Mouse (Mus musculus) hindbrain, embryonic 16.5 days (tissue): Measurements from ENCODE around the gene Zpbp2. TPM values are rescaled to one million over a fixed set of nuclear protein-coding genes. Genes with fewer than 3 reads are reported as not detected.

ENCODE experiments used
- ATAC-seq: fragments of 200-750 bp; cut with Nextera tagmentation; 2 replicates; pipeline ENCODE4 v1.8.0; 2017; ENCODE audit warnings: moderate TSS enrichment, moderate library complexity
- H3K27ac ChIP-seq: fragments of 300-500 bp; sonication (generic); 2 replicates; pipeline ENCODE4 v1.5.1; 2014; ENCODE audit warnings: low read depth, mild to moderate bottlenecking, control low read depth, low read length, moderate library complexity
- H3K27me3 ChIP-seq: fragments of 300-500 bp; sonication (generic); replicated peaks from 2 replicates; pipeline ENCODE4 v1.6.1; 2014; ENCODE audit warnings: low read length; ENCODE audit not compliant: control insufficient read depth, insufficient read depth
- H3K36me3 ChIP-seq: fragments of 300-500 bp; sonication (generic); 2 replicates; pipeline ENCODE4 v1.6.1; 2014; ENCODE audit warnings: mild to moderate bottlenecking, low read length, moderate library complexity, mixed read lengths; ENCODE audit not compliant: control insufficient read depth, insufficient read depth
- H3K4me1 ChIP-seq: fragments of 300-500 bp; sonication (generic); 2 replicates; pipeline ENCODE4 v1.6.1; 2014; ENCODE audit warnings: low read depth, low read length; ENCODE audit not compliant: control insufficient read depth, insufficient read depth
- H3K4me2 ChIP-seq: fragments of 300-500 bp; sonication (generic); 2 replicates; pipeline ENCODE4 v1.6.1; 2014; ENCODE audit warnings: mild to moderate bottlenecking, low read length, control low read depth, moderate library complexity
- H3K4me3 ChIP-seq: fragments of 300-500 bp; sonication (generic); 2 replicates; pipeline ENCODE4 v1.5.1; 2014; ENCODE audit warnings: mild to moderate bottlenecking, low read length, control low read depth, moderate library complexity
- H3K9ac ChIP-seq: fragments of 300-500 bp; sonication (generic); 2 replicates; pipeline ENCODE4 v1.6.1; 2014; ENCODE audit warnings: low read depth, mild to moderate bottlenecking, control low read depth, low read length, moderate library complexity
- H3K9me3 ChIP-seq: fragments of 300-500 bp; sonication (generic); 2 replicates; pipeline ENCODE4 v1.6.1; 2014; ENCODE audit warnings: mild to moderate bottlenecking, low read length, moderate library complexity; ENCODE audit not compliant: control insufficient read depth
- WGBS: fragments of 180-500 bp; shearing (Covaris S2); extraction: QIAGEN DNeasy Blood & Tissue Kit; methylation state at CpG from one replicate; pipeline ENCODE4 v1.1.7; 2014; 5-methylcytosine and 5-hydroxymethylcytosine counted together
- polyA plus RNA-seq: library from polyadenylated mRNA; unstranded; fragments of >200 nt; fragmentation: Nextera tagmentation; extraction: Ambion mirVana; gene quantifications from 2 replicates; pipeline ENCODE4 v1.2.1, GENCODE M21; 2015

Gene Zpbp2
- 0.11 and 0.15 TPM in 2 replicates for polyA plus RNA-seq

DNA sequence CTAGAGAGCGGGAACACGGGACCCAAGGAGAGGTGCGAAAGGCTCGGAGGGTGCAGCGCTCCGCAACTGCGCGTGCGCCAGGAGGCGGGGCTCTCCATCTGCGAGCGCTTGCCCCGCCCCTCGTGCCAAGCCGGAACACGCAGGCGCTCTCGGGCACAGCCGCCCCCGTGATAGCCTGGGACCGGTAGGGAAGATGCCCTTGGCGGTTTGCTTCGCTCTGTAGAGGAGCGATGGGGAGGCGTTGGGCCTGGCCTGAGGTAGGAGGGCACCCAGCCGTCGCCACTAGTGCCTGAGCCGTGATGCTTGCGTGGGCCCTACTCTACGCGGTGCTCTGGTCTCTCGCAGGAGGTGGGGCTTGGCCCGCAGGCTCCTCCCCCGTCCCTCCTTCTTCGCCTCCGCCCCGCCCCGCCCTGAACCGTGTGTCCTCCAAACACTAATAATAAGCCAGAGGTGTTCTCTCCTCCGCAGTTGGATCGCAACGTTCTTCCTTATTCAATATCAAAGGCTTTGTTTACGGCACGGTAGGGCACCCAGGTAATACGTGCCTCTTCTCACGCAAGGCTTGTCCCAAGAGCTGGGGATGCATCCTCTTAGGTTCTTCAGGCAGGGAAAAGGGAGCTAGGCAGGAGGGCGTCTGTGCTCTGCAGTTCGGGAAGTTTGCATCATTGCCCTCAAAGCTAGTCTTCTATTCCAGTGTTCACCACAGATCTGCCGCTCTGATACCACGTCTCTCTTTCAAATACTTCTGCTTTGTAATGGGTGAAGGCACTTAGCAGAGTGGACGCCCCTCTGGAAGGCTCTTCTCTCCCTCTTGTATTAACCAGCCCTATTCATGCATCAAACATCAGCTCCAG, at the start of gene Zpbp2:
Zpbp2 (plus strand) TSS at position 123 of the 854 bp plus-strand sequence.
- WGBS: under 1% methylated on average over 46 of the region's 51 CpGs
- H3K9me3 ChIP-seq: no peaks in the 10 kb centered on the region

DNA sequence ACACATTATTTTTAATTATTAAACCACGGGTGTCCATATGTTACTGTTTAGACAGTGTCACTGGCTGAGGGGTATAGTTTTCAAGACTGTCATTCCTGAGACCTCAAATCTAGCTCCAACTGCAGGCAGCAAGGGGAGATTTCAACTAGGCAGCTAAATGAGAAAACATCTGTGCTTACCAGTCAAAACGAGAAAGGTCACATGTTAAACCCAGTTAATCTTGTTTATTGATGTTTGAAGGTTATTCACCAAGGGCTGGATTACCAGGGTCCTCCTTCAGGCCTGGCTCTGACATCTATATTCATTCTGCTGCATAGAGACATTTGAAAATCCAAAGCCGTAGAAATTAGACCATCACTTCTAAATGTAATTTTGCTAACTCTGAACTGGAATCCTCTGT, 46.0 kb upstream of the Zpbp2 start:
- H3K36me3 ChIP-seq: no peaks in the 10 kb centered on the region
- WGBS: 66% methylated on average over 3 of the region's 3 CpGs
- no peak overlapping the region for H3K9ac ChIP-seq
- no peaks in the 10 kb centered on the region for H3K9me3 ChIP-seq
- H3K27me3 ChIP-seq: no peaks in the 10 kb centered on the region
- H3K4me3 ChIP-seq: no peak overlapping the region
- H3K27ac ChIP-seq: no peak overlapping the region
- no peak for ATAC-seq
- H3K4me1 ChIP-seq: peaks cover 2% of the 10 kb centered on the region; the same call in 1 of the 2 replicates
- H3K4me2 ChIP-seq: no peak overlapping the region

More for the DNA sequence above, at the start of gene Zpbp2:
- H3K4me1 ChIP-seq: peaks cover 7% of the 10 kb centered on the region
- H3K27ac ChIP-seq: peak within 1 kb of the TSS; percentile 94
- H3K4me3 ChIP-seq: peak within 1 kb of the TSS; percentile 82
- H3K4me2 ChIP-seq: peak within 1 kb of the TSS; percentile 77
- no peaks in the 10 kb centered on the region for H3K36me3 ChIP-seq
- peak within 1 kb of the TSS; percentile 91 for H3K9ac ChIP-seq
- peaks cover 34% of the 10 kb centered on the region for H3K27me3 ChIP-seq
- peak; percentile 98 for ATAC-seq

DNA sequence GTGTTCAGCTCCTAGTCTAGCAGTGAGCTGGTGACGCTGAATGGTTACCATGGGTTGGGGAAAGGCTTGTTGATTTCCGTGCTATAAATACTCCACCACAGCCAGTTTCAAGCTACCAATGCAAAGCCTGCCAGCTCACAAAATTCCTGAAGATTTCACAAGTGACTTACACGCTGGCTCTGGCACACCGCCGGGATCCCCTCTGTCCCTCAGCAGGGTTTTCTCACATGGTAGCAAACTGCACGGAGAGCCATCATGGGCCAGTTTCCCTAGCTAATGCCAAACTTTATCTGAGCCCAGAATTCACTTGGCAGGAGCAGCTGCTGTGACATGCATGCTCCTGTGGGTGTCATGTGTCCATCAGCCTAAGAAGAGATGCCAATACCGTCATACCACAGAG, 41.5 kb upstream of the Zpbp2 start:
- H3K36me3 ChIP-seq: no peaks in the 10 kb centered on the region
- no peak for ATAC-seq
- H3K4me3 ChIP-seq: no peak overlapping the region
- no peaks in the 10 kb centered on the region for H3K27me3 ChIP-seq
- WGBS: 62% methylated on average over 7 of the region's 7 CpGs
- no peaks in the 10 kb centered on the region for H3K4me1 ChIP-seq
- no peak overlapping the region for H3K4me2 ChIP-seq
- no peak overlapping the region for H3K27ac ChIP-seq
- no peak overlapping the region for H3K9ac ChIP-seq
- no peaks in the 10 kb centered on the region for H3K9me3 ChIP-seq

DNA sequence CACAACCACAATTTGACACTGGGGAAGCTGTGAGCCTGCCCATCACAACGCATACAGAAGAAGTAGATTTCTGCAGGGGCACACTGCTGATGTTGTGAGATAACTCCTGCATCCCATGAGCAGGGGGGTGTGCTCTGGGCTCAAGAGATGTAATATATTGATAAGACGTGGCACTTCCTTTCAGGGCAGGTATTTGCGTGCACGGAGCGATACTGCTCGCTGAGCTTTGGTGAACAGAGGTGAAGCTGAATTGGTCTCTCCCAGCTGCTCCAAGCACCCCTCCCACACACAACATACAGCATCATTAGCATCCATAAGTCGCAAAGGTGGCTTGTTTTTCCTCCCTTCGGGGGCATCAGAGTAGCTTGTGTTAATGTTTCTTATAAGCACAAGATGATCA, 40.8 kb upstream of the Zpbp2 start:
- Histone ChIP-seq H3K4me3 (no peak overlapping the region), H3K4me2 (no peak overlapping the region), H3K27ac (no peak overlapping the region), H3K4me1 (no peaks in the 10 kb centered on the region), H3K9me3 (no peaks in the 10 kb centered on the region), H3K27me3 (no peaks in the 10 kb centered on the region), H3K9ac (no peak overlapping the region), H3K36me3 (no peaks in the 10 kb centered on the region)
- 92% methylated on average over 8 of the region's 8 CpGs for whole genome bisulfite sequencing
- ATAC-seq: no peak

DNA sequence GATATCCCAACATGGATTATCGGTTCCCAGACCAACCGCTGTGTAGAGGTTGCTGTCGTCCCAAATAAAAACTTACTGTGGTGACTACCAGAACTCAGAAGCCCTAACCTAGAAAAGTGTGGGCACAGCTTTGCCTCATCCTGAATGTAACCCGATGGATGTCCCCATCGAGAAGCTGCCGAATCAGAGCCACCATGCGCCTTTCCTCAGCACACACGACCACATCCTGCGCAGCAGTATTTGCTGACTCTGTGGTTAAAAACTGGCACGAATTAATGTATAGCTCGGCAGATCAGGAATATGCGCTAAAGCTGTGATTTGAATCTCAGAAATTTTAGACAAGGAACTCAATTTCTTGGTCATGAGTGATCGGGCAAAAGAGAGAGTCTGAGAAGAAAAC, 38.0 kb upstream of the Zpbp2 start:
- 93% methylated on average over 13 of the region's 13 CpGs for WGBS
- H3K27me3 ChIP-seq: no peaks in the 10 kb centered on the region
- ATAC-seq: no peak
- H3K4me3 ChIP-seq: no peak overlapping the region
- no peak overlapping the region for H3K9ac ChIP-seq
- no peaks in the 10 kb centered on the region for H3K9me3 ChIP-seq
- no peaks in the 10 kb centered on the region for H3K36me3 ChIP-seq
- H3K4me1 ChIP-seq: no peaks in the 10 kb centered on the region
- no peak overlapping the region for H3K27ac ChIP-seq
- H3K4me2 ChIP-seq: no peak overlapping the region

DNA sequence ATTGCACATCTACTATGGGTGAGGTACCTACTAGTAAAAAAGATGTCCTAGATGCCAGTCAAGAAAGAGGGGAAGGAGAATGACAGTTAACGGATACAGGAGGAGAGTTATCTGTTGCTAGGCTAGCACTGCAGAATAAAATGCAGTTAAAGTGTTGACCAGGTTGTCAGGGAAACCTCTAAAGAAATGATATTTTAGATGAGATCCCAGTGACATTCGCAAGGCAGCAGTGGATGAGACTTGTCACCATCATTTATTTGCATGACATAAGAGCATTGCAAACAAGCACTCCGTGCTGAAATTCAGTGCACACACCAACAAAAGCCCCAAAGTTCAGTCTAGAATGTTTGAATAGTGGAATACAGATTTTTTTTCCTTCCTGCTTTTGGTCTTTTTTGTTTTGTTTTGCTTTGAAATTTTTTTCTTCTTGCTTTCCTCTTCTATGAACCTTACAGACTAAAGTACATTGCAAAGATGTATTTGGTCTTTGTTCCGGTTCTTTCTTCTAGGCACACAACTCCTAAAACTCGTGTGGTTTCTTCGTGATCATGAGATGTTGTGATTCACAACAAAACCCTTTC, 37.5 kb upstream of the Zpbp2 start:
- 47% methylated on average over 6 of the region's 6 CpGs for WGBS
- H3K4me2 ChIP-seq: no peak overlapping the region
- ATAC-seq: no peak

DNA sequence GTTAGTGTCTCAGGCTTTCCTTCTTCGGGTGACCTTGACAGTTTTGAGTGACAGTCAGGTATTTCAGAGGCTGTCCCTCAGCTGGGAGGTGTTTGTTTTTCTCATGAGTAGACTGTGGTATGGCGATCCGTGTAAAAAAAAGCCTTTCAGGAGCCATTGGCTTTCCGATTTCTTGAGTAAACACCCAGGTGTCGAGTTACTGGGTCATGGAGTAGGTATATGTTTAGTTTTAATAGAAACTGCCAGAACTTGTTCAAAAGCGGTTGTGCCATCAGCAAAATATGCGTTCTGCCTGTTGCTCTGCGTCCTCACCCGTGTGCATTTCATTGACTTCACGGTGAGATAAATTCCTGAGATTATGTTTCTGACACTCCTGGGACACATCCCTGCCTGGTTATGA, 30.4 kb upstream of the Zpbp2 start:
- H3K9me3 ChIP-seq: no peaks in the 10 kb centered on the region
- ATAC-seq: no peak
- 65% methylated on average over 10 of the region's 10 CpGs for WGBS

More for the DNA sequence above, 37.5 kb upstream of the Zpbp2 start:
- Histone ChIP-seq H3K27ac (no peak overlapping the region), H3K9me3 (no peaks in the 10 kb centered on the region), H3K4me1 (no peaks in the 10 kb centered on the region), H3K9ac (no peak overlapping the region), H3K36me3 (no peaks in the 10 kb centered on the region), H3K4me3 (no peak overlapping the region), H3K27me3 (no peaks in the 10 kb centered on the region)

DNA sequence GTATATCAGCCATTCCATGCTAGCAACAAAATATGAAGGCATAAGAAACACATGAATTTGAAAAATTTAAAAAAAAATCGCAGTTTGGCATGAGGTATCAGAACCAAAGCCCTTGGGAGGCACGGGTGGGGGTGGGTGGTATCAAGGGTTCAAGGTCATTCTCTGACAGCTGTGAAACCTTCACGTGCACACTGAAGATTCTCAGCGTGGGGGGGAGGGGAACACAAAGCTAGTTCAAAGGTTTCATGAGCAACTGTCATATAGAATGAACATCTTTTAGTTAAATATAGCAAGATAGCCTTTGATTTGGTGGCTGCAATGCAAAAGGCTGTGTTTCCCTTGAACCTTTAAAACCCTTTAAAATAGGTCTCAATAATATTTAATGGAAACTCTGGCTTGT, 25.8 kb upstream of the Zpbp2 start:
- ATAC-seq: no peak
- no peak overlapping the region for H3K4me3 ChIP-seq
- 60% methylated on average over 4 of the region's 4 CpGs for WGBS

More for the DNA sequence above, 30.4 kb upstream of the Zpbp2 start:
- Histone ChIP-seq H3K4me1 (no peaks in the 10 kb centered on the region), H3K27me3 (no peaks in the 10 kb centered on the region), H3K27ac (no peak overlapping the region), H3K4me3 (no peak overlapping the region), H3K4me2 (no peak overlapping the region), H3K9ac (no peak overlapping the region), H3K36me3 (no peaks in the 10 kb centered on the region)

DNA sequence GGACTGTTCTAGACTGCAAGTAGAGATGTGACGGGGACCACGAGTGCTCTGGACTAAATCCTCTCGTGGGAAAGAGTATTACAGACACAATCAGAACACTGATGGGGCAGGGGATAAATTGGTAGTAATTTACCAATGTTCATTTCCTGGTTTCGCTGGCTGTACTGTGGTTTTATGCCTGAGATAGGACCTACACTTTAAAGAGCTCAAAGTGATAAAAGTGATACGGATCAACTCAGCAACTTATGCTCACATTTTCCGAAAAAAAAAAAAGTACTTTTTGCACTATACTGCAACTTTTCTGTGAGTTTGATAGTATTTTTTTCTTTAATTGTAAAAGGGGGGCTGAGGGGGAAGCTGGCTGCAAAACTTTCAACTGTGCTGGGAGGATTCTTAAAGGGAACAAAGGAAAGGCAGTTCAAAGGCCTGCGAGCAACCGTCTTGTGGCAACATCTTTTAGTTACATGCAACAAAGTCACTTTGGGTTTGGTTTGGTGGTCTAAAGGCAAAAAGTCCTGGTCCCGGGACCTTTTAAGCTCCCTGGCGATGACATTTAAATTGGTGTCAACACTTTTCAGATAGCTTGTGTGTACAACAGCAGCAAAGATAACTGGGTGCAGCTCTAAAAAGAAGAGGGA, 24.0 kb upstream of the Zpbp2 start:
- 74% methylated on average over 10 of the region's 10 CpGs for WGBS

More for the DNA sequence above, 25.8 kb upstream of the Zpbp2 start:
- no peaks in the 10 kb centered on the region for H3K36me3 ChIP-seq
- H3K27me3 ChIP-seq: no peaks in the 10 kb centered on the region
- H3K4me1 ChIP-seq: no peaks in the 10 kb centered on the region
- H3K4me2 ChIP-seq: no peak overlapping the region
- H3K9me3 ChIP-seq: no peaks in the 10 kb centered on the region
- no peak overlapping the region for H3K27ac ChIP-seq
- H3K9ac ChIP-seq: no peak overlapping the region

More for the DNA sequence above, 24.0 kb upstream of the Zpbp2 start:
- ATAC-seq: no peak
- no peak overlapping the region for H3K9ac ChIP-seq
- H3K9me3 ChIP-seq: no peaks in the 10 kb centered on the region
- no peaks in the 10 kb centered on the region for H3K27me3 ChIP-seq
- H3K36me3 ChIP-seq: no peaks in the 10 kb centered on the region
- no peaks in the 10 kb centered on the region for H3K4me1 ChIP-seq
- H3K27ac ChIP-seq: no peak overlapping the region
- no peak overlapping the region for H3K4me2 ChIP-seq
- H3K4me3 ChIP-seq: no peak overlapping the region
